Mouse (Mus musculus) liver, embryonic 11.5 days (tissue): ENCODE data around the gene Gle1. TPM values are rescaled to one million over a fixed set of nuclear protein-coding genes. Genes with fewer than 3 reads are reported as not detected.

Source experiments
- microRNA-seq: library from miRNA; unstranded; fragments of <30 nt; microRNA quantifications from one replicate; pipeline ENCODE4, GENCODE M21; 2017; ENCODE audit warnings: borderline number of aligned reads
- polyA plus RNA-seq: library from polyadenylated mRNA; unstranded; fragments of >200 nt; fragmentation: Nextera tagmentation; extraction: Ambion mirVana; gene quantifications from 2 replicates; pipeline ENCODE4 v1.2.1, GENCODE M21; 2014

Gene Gle1
- polyA plus RNA-seq, 1 experiment from 2014 or later: 58.0 TPM

Small RNA genes lying within 50 kb of the gene (microRNA-seq; reads per million reads assigned to microRNA genes)
- not detected for gene Mir6997

Other genes starting within 250 kb of the Gle1 start
- 0.77 and 0.88 TPM in 2 replicates for gene Gm13420, start 183.7 kb upstream of the Gle1 start, polyA plus RNA-seq
- gene Gm13547, start 176.1 kb upstream of the Gle1 start, polyA plus RNA-seq: 1.1 TPM in 1 of 2 replicates, not detected in the other
- gene Coq4, start 147.9 kb upstream of the Gle1 start, polyA plus RNA-seq: 36.1 and 38.8 TPM in 2 replicates
- gene Trub2, start 146.9 kb upstream of the Gle1 start, polyA plus RNA-seq: 27.7 and 29.0 TPM in 2 replicates
- gene Slc27a4, start 132.8 kb upstream of the Gle1 start, polyA plus RNA-seq: 5.2 and 5.3 TPM in 2 replicates
- gene Urm1, start 115.4 kb upstream of the Gle1 start, polyA plus RNA-seq: 21.1 TPM in 2 replicates
- gene Cercam, start 66.3 kb upstream of the Gle1 start, polyA plus RNA-seq: 49.0 and 54.3 TPM in 2 replicates
- gene Odf2, start 46.2 kb upstream of the Gle1 start, polyA plus RNA-seq: 81.7 and 83.4 TPM in 2 replicates
- gene Sptan1, start 30.1 kb downstream of the Gle1 start, polyA plus RNA-seq: 40.4 and 50.2 TPM in 2 replicates
- 22.1 and 25.1 TPM in 2 replicates for gene Wdr34, start 113.5 kb downstream of the Gle1 start, polyA plus RNA-seq
- gene Set, start 122.0 kb downstream of the Gle1 start, polyA plus RNA-seq: 641 and 659 TPM in 2 replicates
- 9.6 and 10.2 TPM in 2 replicates for gene Pkn3, start 142.3 kb downstream of the Gle1 start, polyA plus RNA-seq
- gene Zdhhc12, start 158.2 kb downstream of the Gle1 start, polyA plus RNA-seq: 51.9 and 53.7 TPM in 2 replicates
- gene Zer1, start 189.2 kb downstream of the Gle1 start, polyA plus RNA-seq: 4.7 and 6.2 TPM in 2 replicates
- gene Tbc1d13, start 198.3 kb downstream of the Gle1 start, polyA plus RNA-seq: 6.9 and 9.2 TPM in 2 replicates
- gene Endog, start 236.1 kb downstream of the Gle1 start, polyA plus RNA-seq: 27.1 and 29.1 TPM in 2 replicates
- 85.0 and 87.2 TPM in 2 replicates for gene Spout1, start 243.0 kb downstream of the Gle1 start, polyA plus RNA-seq